Mouse (Mus musculus) midbrain, embryonic 14.5 days (tissue): Measurements from ENCODE around the gene Gm12695. TPM values are rescaled to one million over a fixed set of nuclear protein-coding genes. Genes with fewer than 3 reads are reported as not detected.

Experiments
- ATAC-seq: fragments of 200-750 bp; cut with Nextera tagmentation; 2 replicates; pipeline ENCODE4 v1.8.0; 2017; ENCODE audit warnings: moderate number of reproducible peaks, moderate library complexity; ENCODE audit not compliant: low FRiP score, low TSS enrichment
- DNase-seq: peaks from one replicate; pipeline ENCODE4 v3.0.0-alpha.2; 2015
- H3K27ac ChIP-seq: fragments of 300-500 bp; sonication (generic); replicated peaks from 2 replicates; pipeline ENCODE4 v1.5.1; 2014; ENCODE audit warnings: mild to moderate bottlenecking, low read depth, low read length, moderate library complexity
- H3K27me3 ChIP-seq: fragments of 300-500 bp; sonication (generic); 2 replicates; pipeline ENCODE4 v1.6.1; 2014; ENCODE audit warnings: low read length, control low read depth, mixed read lengths; ENCODE audit not compliant: control insufficient read depth, insufficient read depth
- H3K36me3 ChIP-seq: fragments of 300-500 bp; sonication (generic); 2 replicates; pipeline ENCODE4 v1.6.1; 2014; ENCODE audit warnings: low read length, control low read depth; ENCODE audit not compliant: control insufficient read depth, insufficient read depth
- H3K4me1 ChIP-seq: fragments of 300-500 bp; sonication (generic); 2 replicates; pipeline ENCODE4 v1.6.1; 2014; ENCODE audit warnings: mild to moderate bottlenecking, antibody characterized with exemption, low read length, control low read depth; ENCODE audit not compliant: control insufficient read depth, insufficient read depth
- H3K4me2 ChIP-seq: fragments of 300-500 bp; sonication (generic); 2 replicates; pipeline ENCODE4 v1.6.1; 2014; ENCODE audit warnings: mild to moderate bottlenecking, low read length, moderate library complexity
- H3K4me3 ChIP-seq: fragments of 300-500 bp; sonication (generic); replicated peaks from 2 replicates; pipeline ENCODE4 v1.5.1; 2014; ENCODE audit warnings: low read depth, low read length
- H3K9ac ChIP-seq: fragments of 300-500 bp; sonication (generic); replicated peaks from 2 replicates; pipeline ENCODE4 v1.6.1; 2014; ENCODE audit warnings: mild to moderate bottlenecking, low read length, moderate library complexity
- H3K9me3 ChIP-seq: fragments of 300-500 bp; sonication (generic); 2 replicates; pipeline ENCODE4 v1.6.1; 2016; ENCODE audit warnings: low read length, control low read depth, mixed read lengths; ENCODE audit not compliant: control insufficient read depth
- WGBS: fragments of 180-500 bp; shearing (Covaris S2); extraction: QIAGEN DNeasy Blood & Tissue Kit; methylation state at CpG from one replicate; pipeline ENCODE4 v1.1.7; 2014; 5-methylcytosine and 5-hydroxymethylcytosine counted together
- polyA plus RNA-seq: library from polyadenylated mRNA; unstranded; fragments of >200 nt; fragmentation: Nextera tagmentation; extraction: Ambion mirVana; gene quantifications from 2 replicates; pipeline ENCODE4 v1.2.1, GENCODE M21; 2014

Gene Gm12695
- polyA plus RNA-seq, 1 experiment from 2014 or later = not detected

DNA sequence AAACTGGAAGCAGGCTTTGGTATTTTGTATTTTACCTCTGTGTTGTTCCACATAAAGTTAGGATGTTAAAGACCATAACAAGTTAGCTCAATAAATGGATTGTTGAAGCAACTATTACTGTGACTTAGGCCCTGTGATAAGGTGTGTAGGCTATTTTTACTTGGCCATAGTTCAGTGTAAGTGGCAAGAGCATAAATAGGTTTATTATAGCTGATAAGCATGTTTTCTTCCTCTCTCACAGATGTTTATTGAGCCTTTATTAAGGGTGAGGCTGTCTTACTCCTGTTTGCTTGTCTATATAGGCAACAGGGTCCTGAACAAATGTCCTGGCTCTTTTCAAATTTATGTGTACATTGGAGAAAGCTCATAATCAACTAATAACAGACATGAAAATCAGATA lies 104.0 kb downstream of the Gm12695 start:
- Histone ChIP-seq H3K36me3 (no peaks in the 10 kb centered on the region), H3K9ac (no peak overlapping the region), H3K27me3 (no peaks in the 10 kb centered on the region), H3K27ac (no peak overlapping the region), H3K4me2 (no peak overlapping the region), H3K4me1 (no peaks in the 10 kb centered on the region), H3K9me3 (no peaks in the 10 kb centered on the region), H3K4me3 (no peak overlapping the region)
- no peak for DNase-seq
- no peak for ATAC-seq

DNA sequence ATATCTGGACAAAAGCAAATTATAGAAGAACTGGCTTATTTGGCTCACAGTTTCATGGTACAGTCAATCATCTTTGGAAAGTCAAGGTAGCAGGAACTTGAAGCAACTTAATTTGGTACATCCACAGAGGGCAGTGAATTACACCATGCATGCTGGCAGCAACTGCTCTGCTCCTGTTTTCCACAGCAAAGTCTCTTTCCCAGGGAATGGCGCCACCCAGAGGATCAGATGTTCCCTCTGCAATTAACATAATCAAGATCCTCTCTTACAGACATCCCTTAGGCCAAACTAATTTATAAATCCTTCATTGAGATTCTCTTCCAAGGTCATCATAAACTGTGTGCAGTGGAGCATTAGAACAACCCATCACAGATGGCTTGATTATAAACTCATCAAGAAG lies 104.8 kb downstream of the Gm12695 start:
- Histone ChIP-seq H3K9me3 (no peaks in the 10 kb centered on the region), H3K27me3 (no peaks in the 10 kb centered on the region), H3K4me3 (no peak overlapping the region), H3K4me1 (no peaks in the 10 kb centered on the region), H3K4me2 (no peak overlapping the region), H3K9ac (no peak overlapping the region), H3K27ac (no peak overlapping the region), H3K36me3 (no peaks in the 10 kb centered on the region)
- no peak for ATAC-seq
- 44% methylated on average over 1 of the region's 1 CpGs for WGBS
- DNase-seq = no peak

Other genes with a start within 250 kb of the Gm12695 start
- gene Cyp2j6, start 231.5 kb downstream of the Gm12695 start, polyA plus RNA-seq = 4.4 and 4.7 TPM in 2 replicates
- gene Cyp2j9, start 193.6 kb downstream of the Gm12695 start, polyA plus RNA-seq = 3.9 and 4.9 TPM in 2 replicates
- gene Cyp2j5, start 121.0 kb downstream of the Gm12695 start, polyA plus RNA-seq = not detected in 2 replicates